Mouse (Mus musculus) kidney, adult 8-10 months (tissue): ENCODE measurements at regions not wholly inside any gene's neighbourhood (a gene's known extent, or its start where the extent isn't known, plus 50 kb on each side); places are given as distances from the start of the nearest gene placed in this dataset.

Source experiments
- DNase-seq, 2 experiments: peaks; one replicate each; pipeline ENCODE4 v3.0.0; 2022

DNA sequence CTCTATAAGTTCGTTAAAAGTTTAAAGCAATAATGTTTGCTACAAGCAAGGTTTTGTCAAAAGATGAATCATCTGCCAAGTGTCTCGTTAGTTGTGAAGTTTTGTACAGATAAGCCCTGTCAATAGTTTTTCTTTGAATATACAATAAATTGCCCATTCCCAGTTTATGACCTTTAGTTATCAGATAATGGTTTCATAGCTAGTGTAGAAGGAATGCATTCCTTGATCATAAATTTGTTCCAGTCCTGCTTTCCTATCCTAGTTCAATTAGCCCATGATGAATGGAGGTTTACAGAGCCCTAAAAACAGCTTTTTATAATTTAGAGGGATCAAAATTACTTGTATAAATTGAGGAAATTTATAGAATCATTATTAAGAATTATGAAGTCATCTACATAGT, 62.5 kb upstream of the Lrch2 start:
- no peak for DNase-seq

DNA sequence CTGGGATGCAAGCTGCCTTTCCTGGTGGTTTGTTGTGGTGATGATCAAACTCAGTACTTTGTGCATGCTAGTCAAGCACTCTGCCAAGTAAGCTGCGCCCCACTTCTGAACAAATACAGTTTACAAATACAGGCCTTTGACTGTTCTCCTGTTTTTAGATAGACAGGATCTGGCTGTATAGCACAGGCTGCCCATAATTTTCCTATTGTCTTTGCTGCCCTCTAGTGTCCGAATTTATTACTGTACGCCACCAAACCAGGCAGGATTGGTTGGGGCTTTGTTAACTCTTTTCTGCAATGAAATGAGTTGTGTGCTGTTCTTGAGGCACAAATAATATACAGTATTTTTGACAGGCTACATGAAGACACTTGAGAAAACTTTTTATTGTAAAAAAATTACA, 54.8 kb upstream of the Lrch2 start:
- DNase-seq, result peak; percentile 4 to 25
